Mouse (Mus musculus): ENCODE measurements around the gene Ttc27. TPM values are rescaled to one million over a fixed set of nuclear protein-coding genes. Genes with fewer than 3 reads are reported as not detected.
"Not testable (repeated sequence)": the region's sequence is repeated elsewhere in the genome, so short reads cannot be mapped to it uniquely, and the experiment has no call there.

The Ttc27 gene
- polyA plus RNA-seq, 1 experiment from 2014 or later, result 8.8 TPM

DNA sequence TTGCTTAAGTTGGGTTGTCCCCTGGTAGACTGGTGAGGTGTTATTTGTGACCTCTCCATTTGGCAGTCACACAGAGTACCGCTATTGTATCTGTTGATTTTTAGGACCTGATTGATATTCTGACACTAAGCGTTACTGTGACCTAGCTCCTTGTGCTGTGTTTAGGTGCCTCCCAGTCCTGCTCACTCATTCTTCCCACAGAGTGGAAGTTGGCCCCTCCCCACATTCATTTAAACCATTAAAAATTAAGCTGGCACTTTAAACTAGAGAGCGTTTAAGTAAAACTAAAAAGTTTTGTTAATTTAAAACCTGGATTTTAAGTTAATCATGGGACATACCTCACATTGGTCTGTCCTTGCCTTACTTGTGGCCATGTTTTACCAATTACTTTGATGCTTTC, 32.6 kb upstream of the Ttc27 start:
- WGBS, result 67% methylated on average over 3 of the region's 3 CpGs
- TF ChIP-seq EP300 (IDR thresholded peaks at IDR 0.05) (no peak), CTCF (IDR thresholded peaks at IDR 0.05) (no peak)
- Histone ChIP-seq H3K4me3 (ENCODE audit: low read depth, low read length) (no peak overlapping the region), H3K27ac (ENCODE audit: low read length) (no peak overlapping the region), H3K9me3 (ENCODE audit: low read length) (no peaks in the 10 kb centered on the region), H3K4me2 (replicated peaks; ENCODE audit: low read depth, low read length) (no peak overlapping the region), H3K36me3 (ENCODE audit: insufficient read depth, low read length) (peaks cover 9% of the 10 kb centered on the region; the same call in 1 of the 2 replicates), H3K4me1 (ENCODE audit: insufficient read depth, low read depth, low read length) (no peaks in the 10 kb centered on the region), H3K27me3 (replicated peaks; ENCODE audit: insufficient read depth, low read length) (no peaks in the 10 kb centered on the region), H3K9ac (replicated peaks; ENCODE audit: low read depth) (no peak overlapping the region)
- ATAC-seq (no peak), DNase-seq (ENCODE audit: low spot score) (no peak)

DNA sequence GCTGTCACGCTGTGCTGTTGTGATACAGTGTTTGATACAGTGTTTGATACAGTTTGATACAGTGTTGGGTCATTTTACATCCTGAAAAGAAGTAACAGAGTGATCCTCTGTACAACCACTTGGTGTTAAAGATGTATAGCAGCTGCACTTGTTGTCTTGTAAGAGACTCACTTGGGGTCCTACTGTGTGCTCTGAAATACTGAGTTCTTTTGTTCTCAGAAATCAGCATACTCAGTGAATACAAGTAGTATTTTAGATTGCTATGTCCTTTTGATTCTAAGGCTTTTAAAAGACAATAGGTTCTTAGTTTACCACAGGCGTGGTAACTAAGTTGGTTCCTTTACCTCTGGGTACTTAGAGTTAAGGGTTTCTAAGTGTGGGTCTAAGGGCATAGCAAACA, 29.0 kb upstream of the Ttc27 start:
- no peaks in the 10 kb centered on the region for H3K9me3 ChIP-seq (ENCODE audit: low read length)
- H3K4me3 ChIP-seq (ENCODE audit: low read depth, low read length), result no peak overlapping the region
- DNase-seq (ENCODE audit: low spot score) (no peak), ATAC-seq (no peak)
- no peak overlapping the region for H3K9ac ChIP-seq (replicated peaks; ENCODE audit: low read depth)
- TF ChIP-seq CTCF (IDR thresholded peaks at IDR 0.05) (no peak), EP300 (IDR thresholded peaks at IDR 0.05) (no peak)
- no peaks in the 10 kb centered on the region for H3K27me3 ChIP-seq (replicated peaks; ENCODE audit: insufficient read depth, low read length)
- H3K4me2 ChIP-seq (replicated peaks; ENCODE audit: low read depth, low read length), result no peak overlapping the region
- 80% methylated on average over 2 of the region's 2 CpGs for WGBS
- no peak overlapping the region for H3K27ac ChIP-seq (ENCODE audit: low read length)
- H3K36me3 ChIP-seq (ENCODE audit: insufficient read depth, low read length), result peaks cover 26% of the 10 kb centered on the region
- no peaks in the 10 kb centered on the region for H3K4me1 ChIP-seq (ENCODE audit: insufficient read depth, low read depth, low read length)

DNA sequence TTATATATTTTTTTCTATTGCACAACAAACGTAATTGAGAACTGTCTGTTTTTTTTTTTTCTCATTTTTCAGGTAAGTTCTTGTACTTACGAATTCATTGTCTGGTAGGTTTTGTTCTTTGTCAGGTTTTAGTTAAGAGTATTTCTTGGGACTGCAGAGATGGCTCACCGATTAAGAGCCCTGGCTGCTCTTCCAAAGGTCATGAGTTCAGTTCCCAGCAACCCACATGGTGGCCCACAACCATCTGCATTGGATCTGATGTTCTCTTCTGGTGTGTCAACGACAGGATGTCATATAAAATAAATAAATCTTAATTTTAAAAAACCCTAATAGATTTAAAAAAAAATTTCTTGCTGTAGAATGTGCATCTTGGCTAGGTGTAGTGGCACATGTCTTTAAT, 28.1 kb upstream of the Ttc27 start:
- no peak for ATAC-seq
- Histone ChIP-seq H3K4me1 (ENCODE audit: insufficient read depth, low read depth, low read length) (no peaks in the 10 kb centered on the region), H3K9me3 (ENCODE audit: low read length) (no peaks in the 10 kb centered on the region), H3K4me3 (ENCODE audit: low read depth, low read length) (no peak overlapping the region), H3K9ac (replicated peaks; ENCODE audit: low read depth) (no peak overlapping the region), H3K27ac (ENCODE audit: low read length) (no peak overlapping the region), H3K27me3 (replicated peaks; ENCODE audit: insufficient read depth, low read length) (no peaks in the 10 kb centered on the region), H3K36me3 (ENCODE audit: insufficient read depth, low read length) (peaks cover 26% of the 10 kb centered on the region), H3K4me2 (replicated peaks; ENCODE audit: low read depth, low read length) (no peak overlapping the region)
- TF ChIP-seq EP300 (IDR thresholded peaks at IDR 0.05), result no peak
- TF ChIP-seq CTCF (IDR thresholded peaks at IDR 0.05), result no peak
- DNase-seq (ENCODE audit: low spot score), result no peak
- 86% methylated on average over 4 of the region's 4 CpGs for whole genome bisulfite sequencing

DNA sequence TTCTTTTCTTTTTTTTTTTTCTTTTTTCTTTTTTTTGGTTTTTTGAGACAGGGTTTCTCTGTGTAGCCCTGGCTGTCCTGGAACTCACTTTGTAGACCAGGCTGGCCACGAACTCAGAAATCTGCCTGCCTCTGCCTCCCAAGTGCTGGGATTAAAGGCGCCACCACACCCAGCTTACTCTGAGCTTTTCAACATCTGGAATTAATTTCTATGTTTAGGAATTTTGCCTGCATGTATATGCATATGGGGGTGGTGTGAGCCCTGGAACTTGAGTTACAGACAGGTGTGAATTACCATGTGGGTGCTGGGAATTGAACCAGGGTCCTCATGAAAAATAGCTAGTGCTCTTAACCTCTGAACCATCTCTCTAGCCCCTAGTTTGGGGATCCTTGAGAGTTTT, 15.9 kb upstream of the Ttc27 start:
- H3K9me3 ChIP-seq (ENCODE audit: low read length); H3K4me3 ChIP-seq (ENCODE audit: low read depth, low read length); ATAC-seq; H3K27ac ChIP-seq (ENCODE audit: low read length); H3K4me2 ChIP-seq (replicated peaks; ENCODE audit: low read depth, low read length); DNase-seq (ENCODE audit: low spot score); H3K27me3 ChIP-seq (replicated peaks; ENCODE audit: insufficient read depth, low read length); H3K9ac ChIP-seq (replicated peaks; ENCODE audit: low read depth); H3K4me1 ChIP-seq (ENCODE audit: insufficient read depth, low read depth, low read length): not testable (repeated sequence)
- peaks cover 52% of the 10 kb centered on the region for H3K36me3 ChIP-seq (ENCODE audit: insufficient read depth, low read length)
- WGBS, result 98% methylated on average over 2 of the region's 2 CpGs

DNA sequence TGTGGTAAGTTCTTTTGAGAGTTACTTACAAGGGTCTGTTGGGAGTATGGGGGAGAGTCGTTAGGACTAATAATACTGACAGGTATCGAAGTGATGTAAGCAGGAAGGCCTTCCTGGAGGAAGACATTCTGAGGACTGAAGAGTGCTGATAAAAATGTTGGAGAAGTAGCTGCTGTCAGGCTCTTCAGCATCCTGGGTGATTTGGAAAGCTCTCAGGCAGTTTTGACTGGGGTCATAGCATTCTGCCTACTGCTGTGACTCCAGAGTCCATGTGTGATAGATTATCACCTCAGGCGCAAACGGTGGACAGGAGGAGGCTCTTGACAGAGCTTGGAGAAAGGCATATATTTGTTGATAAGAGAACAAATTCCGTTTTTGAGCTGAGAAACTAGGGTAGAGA, 12.1 kb upstream of the Ttc27 start:
- TF ChIP-seq CTCF (IDR thresholded peaks at IDR 0.05), result no peak
- TF ChIP-seq EP300 (IDR thresholded peaks at IDR 0.05), result no peak
- Histone ChIP-seq H3K27ac (ENCODE audit: low read length) (no peak overlapping the region), H3K9ac (replicated peaks; ENCODE audit: low read depth) (no peak overlapping the region), H3K9me3 (ENCODE audit: low read length) (no peaks in the 10 kb centered on the region), H3K4me1 (ENCODE audit: insufficient read depth, low read depth, low read length) (no peaks in the 10 kb centered on the region), H3K27me3 (replicated peaks; ENCODE audit: insufficient read depth, low read length) (no peaks in the 10 kb centered on the region), H3K4me3 (ENCODE audit: low read depth, low read length) (no peak overlapping the region), H3K4me2 (replicated peaks; ENCODE audit: low read depth, low read length) (no peak overlapping the region), H3K36me3 (ENCODE audit: insufficient read depth, low read length) (peaks cover 16% of the 10 kb centered on the region; the same call in 1 of the 2 replicates)
- 80% methylated on average over 5 of the region's 5 CpGs for WGBS
- DNase-seq (ENCODE audit: low spot score) (no peak), ATAC-seq (no peak)

DNA sequence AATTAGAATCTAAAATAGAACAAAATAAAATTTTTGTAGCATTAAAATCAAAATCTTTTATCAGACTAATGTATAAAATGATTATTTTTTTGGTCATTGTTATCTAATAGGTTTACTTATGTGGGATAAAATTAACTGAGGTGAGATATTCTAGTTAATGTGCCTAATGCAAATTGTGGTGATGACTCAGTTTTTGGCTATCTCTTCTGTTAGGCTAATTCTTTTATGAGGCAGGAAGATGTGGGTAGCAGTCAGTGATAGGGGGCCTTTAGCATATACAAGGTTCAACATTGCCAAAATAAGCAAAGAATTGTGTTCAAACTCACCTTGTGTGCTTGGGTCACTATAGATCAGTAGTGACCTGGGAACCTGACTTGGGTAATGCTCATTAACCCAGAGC, 10.9 kb upstream of the Ttc27 start:
- H3K4me3 ChIP-seq (ENCODE audit: low read depth, low read length), result no peak overlapping the region
- no peak for TF ChIP-seq EP300 (IDR thresholded peaks at IDR 0.05)
- TF ChIP-seq CTCF (IDR thresholded peaks at IDR 0.05), result no peak
- DNase-seq (ENCODE audit: low spot score) (no peak), ATAC-seq (no peak)
- H3K27me3 ChIP-seq (replicated peaks; ENCODE audit: insufficient read depth, low read length), result no peaks in the 10 kb centered on the region
- no peak overlapping the region for H3K27ac ChIP-seq (ENCODE audit: low read length)
- H3K36me3 ChIP-seq (ENCODE audit: insufficient read depth, low read length), result peaks cover 13% of the 10 kb centered on the region; the same call in 1 of the 2 replicates
- no peaks in the 10 kb centered on the region for H3K4me1 ChIP-seq (ENCODE audit: insufficient read depth, low read depth, low read length)
- H3K4me2 ChIP-seq (replicated peaks; ENCODE audit: low read depth, low read length), result no peak overlapping the region
- no peak overlapping the region for H3K9ac ChIP-seq (replicated peaks; ENCODE audit: low read depth)
- H3K9me3 ChIP-seq (ENCODE audit: low read length), result no peaks in the 10 kb centered on the region

DNA sequence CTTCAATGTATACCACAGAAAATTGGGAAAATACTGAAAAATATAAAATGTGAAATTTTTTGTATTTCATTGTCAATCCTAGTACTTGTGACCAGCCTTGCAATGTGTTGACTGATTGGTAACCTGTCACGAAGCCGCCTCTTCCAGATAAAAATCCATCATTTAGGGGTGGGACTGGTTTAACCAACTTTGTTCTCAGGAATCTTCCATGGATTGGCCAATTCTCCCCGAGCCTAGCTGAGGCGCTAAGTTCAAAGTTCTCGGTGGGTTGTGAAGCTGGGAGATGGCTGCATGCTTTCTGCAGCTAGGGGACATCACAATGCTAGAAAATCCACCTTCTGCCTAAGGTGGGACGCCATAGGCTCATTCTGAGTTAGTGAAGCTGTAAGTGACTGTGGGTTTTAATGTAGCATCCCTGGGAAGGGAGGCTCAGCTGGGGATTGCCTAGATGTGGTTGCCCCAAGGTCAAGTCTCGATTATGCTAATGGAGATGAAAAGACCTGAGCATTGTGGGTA, 9.8 kb upstream of the Ttc27 start:
- no peaks in the 10 kb centered on the region for H3K9me3 ChIP-seq (ENCODE audit: low read length)
- DNase-seq (ENCODE audit: low spot score) (no peak), ATAC-seq (no peak)
- 0 out of 2 replicates have a peak, but pooled peaks cover 7% of the 10 kb centered on the region for H3K36me3 ChIP-seq (ENCODE audit: insufficient read depth, low read length)
- H3K4me3 ChIP-seq (ENCODE audit: low read depth, low read length), result no peak overlapping the region
- no peak overlapping the region for H3K27ac ChIP-seq (ENCODE audit: low read length)
- H3K27me3 ChIP-seq (replicated peaks; ENCODE audit: insufficient read depth, low read length), result no peaks in the 10 kb centered on the region
- H3K4me1 ChIP-seq (ENCODE audit: insufficient read depth, low read depth, low read length), result no peaks in the 10 kb centered on the region
- H3K4me2 ChIP-seq (replicated peaks; ENCODE audit: low read depth, low read length), result no peak overlapping the region
- 82% methylated on average over 7 of the region's 7 CpGs for WGBS
- TF ChIP-seq CTCF (IDR thresholded peaks at IDR 0.05), result no peak
- TF ChIP-seq EP300 (IDR thresholded peaks at IDR 0.05), result no peak
- no peak overlapping the region for H3K9ac ChIP-seq (replicated peaks; ENCODE audit: low read depth)

All from lung, postnatal 0 days (tissue).